Comparison of ENCODE assay signal across 13 mouse cellular contexts in genomic region chr13:90993602-90994001, GRCm38 (mm10).
DNase-seq lines count a peak whose midpoint lies in the region; ATAC-seq and TF ChIP-seq lines count a peak whose summit lies in the region.
"Had no signal": no experiment of that assay in that cellular context is flagged by ENCODE, and none has a peak within 500 bp of the region (broad histone marks: within the 10 kb centered on the region; RNA-seq: fewer than 3 reads in every experiment).

No protein-coding gene starts in this region.

- no peak for TF ChIP-seq EP300 in stomach, postnatal 0 days (optimal IDR thresholded peaks at IDR 0.05)

- no peak overlapping the region for H3K4me3 ChIP-seq in stomach, postnatal 0 days (ENCODE audit: low read depth, low read length)
- no peak overlapping the region for H3K4me3 ChIP-seq in forebrain, embryonic 14.5 days (ENCODE audit: low read depth, low read length)
- H3K4me3 ChIP-seq: forebrain, embryonic 12.5 days had no signal

- H3K27ac ChIP-seq in stomach, postnatal 0 days (replicated peaks): no peak overlapping the region
- H3K27ac ChIP-seq in forebrain, embryonic 14.5 days (ENCODE audit: low read depth, low read length): no peak overlapping the region
- H3K27ac ChIP-seq: forebrain, embryonic 12.5 days had no signal

- H3K4me1 ChIP-seq in stomach, postnatal 0 days (replicated peaks; ENCODE audit: control insufficient read depth, insufficient read depth): no peaks in the 10 kb centered on the region
- no peaks in the 10 kb centered on the region for H3K4me1 ChIP-seq in forebrain, embryonic 14.5 days (ENCODE audit: control insufficient read depth, insufficient read depth, low read length)
- H3K4me1 ChIP-seq: forebrain, embryonic 12.5 days had no signal

- H3K27me3 ChIP-seq in stomach, postnatal 0 days (ENCODE audit: control insufficient read depth, insufficient read depth, low read length): no peaks in the 10 kb centered on the region
- H3K27me3 ChIP-seq in forebrain, embryonic 14.5 days (replicated peaks; ENCODE audit: control insufficient read depth, insufficient read depth, low read length): no peaks in the 10 kb centered on the region
- H3K27me3 ChIP-seq: forebrain, embryonic 12.5 days had no signal

- no peak for ATAC-seq in stomach, postnatal 0 days (ENCODE audit: low FRiP score, low TSS enrichment)
- ATAC-seq in forebrain, embryonic 14.5 days: no peak

- H3K9ac ChIP-seq in stomach, postnatal 0 days (ENCODE audit: low read length): no peak overlapping the region
- H3K9ac ChIP-seq in forebrain, embryonic 14.5 days (ENCODE audit: low read length): no peak overlapping the region
- H3K9ac ChIP-seq: forebrain, embryonic 12.5 days had no signal

- no peak overlapping the region for H3K4me2 ChIP-seq in stomach, postnatal 0 days (replicated peaks; ENCODE audit: low read depth)
- H3K4me2 ChIP-seq in forebrain, embryonic 14.5 days (ENCODE audit: low read length): no peak overlapping the region
- H3K4me2 ChIP-seq: forebrain, embryonic 12.5 days had no signal

- WGBS in stomach, postnatal 0 days: 73% methylated on average over 13 of the region's 13 CpGs
- WGBS in forebrain, embryonic 14.5 days: 82% methylated on average over 13 of the region's 13 CpGs

- no peak for TF ChIP-seq CTCF in stomach, postnatal 0 days (IDR thresholded peaks at IDR 0.05; ENCODE audit: low read depth)

- H3K36me3 ChIP-seq in stomach, postnatal 0 days (ENCODE audit: control insufficient read depth, insufficient read depth, low read length): no peaks in the 10 kb centered on the region
- no peaks in the 10 kb centered on the region for H3K36me3 ChIP-seq in forebrain, embryonic 14.5 days (ENCODE audit: control insufficient read depth, insufficient read depth, low read length)
- H3K36me3 ChIP-seq: forebrain, embryonic 12.5 days had no signal

- no peaks in the 10 kb centered on the region for H3K9me3 ChIP-seq in stomach, postnatal 0 days (ENCODE audit: control insufficient read depth, low read length)
- no peaks in the 10 kb centered on the region for H3K9me3 ChIP-seq in forebrain, embryonic 14.5 days (replicated peaks; ENCODE audit: control insufficient read depth, low read length)
- H3K9me3 ChIP-seq: forebrain, embryonic 12.5 days had no signal

- DNase-seq in kidney, postnatal 10 days: peak; percentile 7
- DNase-seq in kidney, adult 9 months: no peak
- DNase-seq in ZHBTc4 (ENCODE audit: low read depth, low spot score): peak; percentile 48
- DNase-seq in left cerebral cortex, adult 8-10 months (ENCODE audit: low spot score in 2 of 2): peak; percentile 23 to 32
- peak; percentile 10 for DNase-seq in right cerebral cortex, postnatal 4 days
- DNase-seq in stomach, postnatal 0 days (ENCODE audit: low spot score): no peak
- no peak for DNase-seq in forebrain, embryonic 14.5 days (ENCODE audit: low spot score)
- no peak for DNase-seq in lung, adult 18-20 months
- DNase-seq: adrenal gland, adult 8-10 months; heart, postnatal 14 days; lung, adult 2 months; thymus, adult 18-20 months had no signal

Comparison
In these comparisons a context has a peak if more than half of its experiments do, and no peak if none do; other contexts are left out.
1. DNase-seq: peak in kidney, postnatal 10 days (single experiment), ZHBTc4 (single experiment), left cerebral cortex, adult 8-10 months (2 of 2) and right cerebral cortex, postnatal 4 days (single experiment); none in kidney, adult 9 months (single experiment), stomach, postnatal 0 days (single experiment), forebrain, embryonic 14.5 days (single experiment) and lung, adult 18-20 months (0 of 2).